Mouse (Mus musculus): ENCODE results near the gene Twf2.

Gene Twf2

DNA sequence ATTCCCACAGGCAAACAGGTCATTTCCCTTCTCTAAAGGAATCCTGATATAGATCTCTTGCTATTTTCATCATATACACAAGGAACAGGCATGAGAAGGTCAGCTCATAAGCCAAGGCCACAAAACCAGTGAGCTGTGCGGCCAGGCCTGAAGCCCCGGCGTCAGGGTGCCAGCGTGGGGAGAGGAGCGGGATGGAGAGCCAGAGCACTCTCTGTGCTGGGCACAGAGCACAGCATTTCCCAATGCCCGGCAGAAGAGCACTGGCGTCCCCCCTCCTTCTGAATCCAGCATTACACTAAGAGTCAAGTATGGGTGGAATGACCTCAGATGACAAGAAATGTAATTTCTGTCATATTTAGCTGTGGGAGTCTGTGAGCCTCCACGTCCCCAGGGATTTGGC, 34.5 kb downstream of the Twf2 start:
- no peak for DNase-seq (ENCODE audit: low spot score in 2 of 2)

DNA sequence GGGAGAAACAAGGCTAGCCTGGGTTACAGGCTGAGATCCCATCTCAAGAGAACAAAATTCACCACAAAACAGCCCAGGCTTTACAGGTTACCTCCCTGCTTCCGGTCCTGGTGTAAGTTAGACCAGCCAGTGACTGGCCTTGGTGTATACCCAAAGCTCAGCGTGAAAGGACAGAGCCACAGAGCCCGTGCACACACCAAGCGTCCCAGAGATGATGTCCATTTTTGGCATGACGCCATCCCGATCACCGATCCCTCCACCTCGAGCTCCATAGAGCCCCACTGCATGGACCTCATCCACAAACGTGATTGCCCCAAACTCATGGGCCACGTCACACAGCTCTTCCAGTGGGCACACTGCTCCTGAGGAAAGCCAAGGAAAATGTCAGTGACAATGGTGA, 35.0 kb downstream of the Twf2 start:
- DNase-seq (ENCODE audit: low spot score in 2 of 2): no peak

DNA sequence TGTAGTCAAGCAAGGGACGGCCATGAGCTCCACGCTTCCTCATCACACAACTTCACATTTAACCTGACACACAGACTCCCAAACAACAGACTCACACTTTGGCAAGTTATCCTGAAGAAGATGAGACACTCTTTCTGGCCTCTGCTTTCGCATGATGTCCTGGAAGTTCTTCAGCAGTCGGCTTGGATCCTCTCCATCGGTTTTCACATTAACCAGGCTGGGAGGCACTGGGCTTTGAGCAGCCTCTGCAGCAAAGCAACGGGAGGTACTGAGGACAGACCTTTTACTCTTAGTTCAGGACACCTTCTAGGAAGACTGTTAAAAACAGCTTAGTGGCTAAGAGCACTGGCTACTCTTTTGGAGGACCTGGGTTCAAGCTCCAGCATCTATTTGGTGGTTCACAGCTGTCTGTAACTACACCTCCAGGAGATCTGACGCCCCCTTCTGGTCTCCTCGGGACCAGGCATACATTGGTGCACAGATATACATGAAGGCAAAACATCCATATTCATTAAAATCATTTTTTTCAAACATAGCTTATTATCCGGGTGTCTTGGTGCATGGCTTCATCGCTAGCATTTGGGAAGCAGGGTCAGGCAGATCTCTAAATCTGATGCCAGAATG, 38.7 kb downstream of the Twf2 start:
- no peak for DNase-seq (ENCODE audit: low spot score in 2 of 2)

DNA sequence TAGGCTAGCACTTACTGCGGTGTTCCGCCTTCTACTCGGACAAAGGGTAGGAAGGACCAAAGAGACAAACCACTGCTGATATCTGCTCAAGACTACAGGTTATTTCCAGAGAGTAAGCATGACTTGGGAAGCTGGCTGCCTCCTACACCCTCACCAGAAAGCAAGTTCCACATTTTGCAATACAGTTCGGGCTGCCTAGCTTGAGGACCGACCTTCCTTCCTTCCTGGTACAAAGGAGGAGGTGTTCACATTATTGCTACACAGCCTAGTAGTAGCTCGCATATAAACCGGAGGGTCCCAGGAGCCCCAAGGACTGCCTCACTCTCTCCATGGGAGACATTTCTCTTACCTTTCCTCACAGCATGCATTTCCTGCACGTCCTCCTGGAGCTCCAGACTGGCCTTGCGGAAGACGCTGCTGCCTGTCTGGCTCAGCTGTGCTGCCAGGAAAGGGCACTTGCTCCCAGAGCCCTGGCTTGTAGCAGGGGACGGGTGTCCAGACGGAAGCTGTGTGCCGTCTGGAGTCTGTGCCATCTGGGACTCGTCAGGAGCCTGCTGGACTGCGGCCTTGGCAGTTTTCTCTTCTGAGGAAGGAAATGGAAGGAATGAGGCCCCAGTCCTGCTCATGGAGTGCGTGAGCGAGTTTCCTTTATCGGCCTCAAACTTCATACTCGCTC, 40.0 kb downstream of the Twf2 start:
- DNase-seq (ENCODE audit: low spot score in 2 of 2): no peak

DNA sequence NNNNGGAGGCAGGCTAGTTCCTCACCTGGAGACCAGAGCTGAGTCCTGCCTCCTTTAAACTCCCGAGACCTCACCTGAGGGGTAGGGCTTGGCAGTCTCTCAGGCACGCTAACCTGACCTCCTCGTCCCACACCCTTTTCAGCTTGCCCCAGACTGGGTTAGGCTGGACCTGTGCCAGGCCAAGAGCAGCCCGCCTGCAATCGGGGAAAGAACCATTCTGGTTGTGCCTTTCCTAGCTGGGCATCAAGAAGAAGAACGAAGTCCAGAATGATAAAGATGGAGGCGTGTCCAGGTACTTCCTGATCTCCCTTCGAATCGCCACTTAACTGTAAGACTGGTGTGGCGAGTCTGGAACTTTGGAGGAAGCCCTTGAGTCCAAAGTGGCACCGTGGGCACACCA, 46.6 kb downstream of the Twf2 start:
- no peak for DNase-seq (ENCODE audit: low spot score in 2 of 2)

DNA sequence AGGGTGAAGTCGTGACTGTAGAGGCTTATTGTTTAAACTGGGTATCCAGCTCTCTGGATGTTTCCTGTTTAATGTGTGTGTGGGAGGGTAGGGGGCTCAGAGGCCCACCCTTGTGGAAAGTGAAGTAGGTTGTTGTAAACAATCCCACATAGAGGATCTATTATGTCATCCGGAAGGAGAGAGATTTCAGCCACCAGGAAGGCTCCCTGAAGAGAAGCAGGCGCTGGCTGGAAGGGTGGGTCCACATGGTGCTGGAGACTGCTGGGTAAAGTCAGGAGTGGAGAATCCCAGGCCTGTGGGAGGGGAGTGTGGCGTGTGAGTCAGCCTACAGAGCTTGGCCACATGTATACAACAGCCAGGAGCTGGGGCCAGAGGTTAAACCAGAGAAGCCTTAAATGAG, 47.3 kb downstream of the Twf2 start:
- DNase-seq (ENCODE audit: low spot score in 2 of 2): no peak

DNA sequence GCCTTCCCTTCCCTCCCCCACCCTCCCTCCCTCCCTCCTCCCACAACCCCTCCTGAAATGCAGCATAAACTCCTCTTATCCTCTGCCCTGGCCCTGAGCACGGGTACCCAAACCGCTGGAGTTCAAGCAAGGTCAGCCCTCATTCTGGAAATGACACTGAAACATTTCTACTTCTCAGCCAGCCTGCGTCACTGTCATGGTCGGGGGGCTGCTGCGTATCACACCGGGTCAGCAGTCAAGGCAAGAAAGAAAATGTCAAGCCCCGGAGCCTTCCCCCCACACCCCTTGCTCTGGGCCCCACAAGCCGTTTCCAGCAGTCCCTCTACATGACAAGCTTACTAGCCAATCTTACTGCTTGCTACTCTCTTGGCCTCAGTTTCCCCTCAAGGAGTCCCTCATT, 48.2 kb downstream of the Twf2 start:
- DNase-seq (ENCODE audit: low spot score in 2 of 2): no peak

DNA sequence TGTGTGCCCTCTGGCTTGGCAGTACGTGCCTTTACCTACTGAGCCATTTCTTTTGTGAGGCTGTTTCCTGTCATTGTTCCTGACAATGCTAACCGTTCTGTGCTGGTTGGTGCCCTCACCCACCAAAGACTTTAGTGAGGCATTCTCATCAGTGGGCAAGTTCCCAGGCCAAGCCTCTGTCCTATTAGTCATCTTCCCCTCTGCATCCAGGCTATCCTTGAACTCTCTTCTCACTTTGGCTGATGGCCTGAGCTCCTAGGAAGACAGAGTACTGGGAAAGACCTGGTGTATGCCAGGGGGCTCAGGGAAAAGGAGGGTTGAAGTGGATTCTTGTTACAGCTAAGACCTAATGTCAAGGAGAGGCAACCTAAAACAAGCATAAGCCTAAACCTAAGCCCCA, 51.1 kb downstream of the Twf2 start:
- no peak for DNase-seq (ENCODE audit: low spot score in 2 of 2)

DNA sequence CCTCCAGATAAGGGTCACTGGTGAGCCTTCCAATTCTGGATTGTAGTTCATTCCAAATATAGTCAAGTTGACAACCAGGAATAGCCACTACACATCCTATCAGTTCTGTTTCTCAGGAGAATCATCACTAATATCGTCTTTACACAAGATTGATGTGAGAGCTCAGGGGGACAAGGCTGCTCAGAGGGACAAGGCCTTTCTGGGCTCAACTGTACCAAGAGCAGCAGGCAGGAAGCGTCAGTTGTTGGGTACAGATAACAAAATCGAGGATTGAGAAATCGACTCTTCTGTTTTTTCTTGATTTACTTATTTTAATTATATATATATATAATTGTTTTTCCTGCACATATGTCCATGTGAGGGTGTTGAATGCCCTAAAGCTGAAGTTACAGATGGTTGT, 55.5 kb downstream of the Twf2 start:
- no peak for DNase-seq (ENCODE audit: low spot score in 2 of 2)

DNA sequence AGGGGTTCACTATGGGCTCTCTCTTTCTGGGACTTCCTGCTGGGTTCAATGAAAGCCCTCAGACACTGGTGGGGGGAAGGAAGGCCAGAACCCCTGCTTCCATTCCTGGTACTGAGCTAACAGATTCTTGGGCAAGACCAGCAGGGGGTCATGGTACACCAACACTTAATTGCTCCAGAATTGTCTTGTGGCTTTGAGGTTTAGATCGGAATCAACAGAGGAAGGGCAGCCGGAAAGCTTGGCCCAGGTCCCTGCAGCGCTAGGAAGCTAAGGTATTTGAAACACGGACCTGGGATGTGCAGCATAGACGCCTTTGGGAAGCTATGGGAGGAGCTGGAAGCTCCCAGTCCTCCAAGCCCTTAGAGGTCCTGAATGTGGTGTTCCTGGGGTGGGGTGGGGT, 56.1 kb downstream of the Twf2 start:
- DNase-seq (ENCODE audit: low spot score in 2 of 2): no peak

DNA sequence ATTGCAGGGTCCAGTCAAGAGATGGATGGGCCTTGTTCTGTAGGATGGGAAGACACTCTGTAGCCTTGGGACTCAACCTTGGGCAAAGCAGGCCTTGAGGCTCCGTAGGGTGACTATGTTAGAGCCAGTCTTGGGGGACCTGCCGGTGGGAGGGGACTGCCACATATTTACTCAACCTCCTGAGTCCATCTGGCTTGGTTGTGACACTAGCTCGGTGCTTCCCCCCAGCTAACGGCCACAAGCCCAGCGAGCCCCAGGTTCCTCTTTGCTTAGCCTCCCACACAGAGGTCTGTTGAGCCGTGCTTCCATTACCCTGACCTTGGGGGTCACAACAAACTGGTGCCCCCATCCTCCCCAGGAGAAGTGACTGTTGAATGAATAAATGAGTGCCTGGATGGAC, 58.1 kb downstream of the Twf2 start:
- DNase-seq (ENCODE audit: low spot score in 2 of 2): no peak

DNA sequence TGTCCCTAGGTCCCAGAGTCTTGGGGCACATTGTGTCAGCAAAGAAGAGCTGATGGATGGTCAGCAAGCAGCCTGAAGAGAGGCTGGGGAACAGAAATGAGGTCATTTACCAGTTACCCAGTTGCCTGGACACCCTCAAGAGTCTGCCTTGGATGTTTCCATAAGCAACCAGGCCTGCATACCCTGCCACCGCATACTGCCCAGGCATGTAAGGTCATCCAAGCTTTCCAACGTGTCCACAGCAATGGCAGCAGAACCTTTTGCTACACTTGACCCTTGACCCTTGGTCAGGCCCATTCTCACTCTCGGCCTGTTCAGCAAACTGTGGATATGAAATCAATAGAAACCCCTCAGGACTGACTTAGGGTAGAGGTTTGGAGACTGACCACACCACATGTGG, 58.6 kb downstream of the Twf2 start:
- DNase-seq (ENCODE audit: low spot score in 2 of 2): no peak

DNA sequence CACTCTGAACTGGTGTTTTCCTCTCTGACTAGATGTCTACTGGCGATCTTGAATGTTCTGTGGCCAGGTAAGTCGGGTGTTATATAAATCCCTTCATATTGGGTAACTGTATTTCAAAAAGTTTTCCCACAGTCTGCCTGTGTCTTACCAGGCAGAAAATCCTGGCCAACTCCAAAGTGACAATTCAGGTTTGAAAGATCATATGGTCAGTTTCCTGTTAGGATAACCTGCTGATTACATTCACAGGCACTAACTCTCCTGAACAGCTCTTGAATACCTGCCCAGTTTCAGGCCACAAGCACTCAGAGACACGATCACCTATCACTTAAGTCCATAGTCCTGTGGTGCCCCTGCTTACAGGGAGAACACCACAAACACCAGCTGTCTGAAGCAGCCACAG, 59.2 kb downstream of the Twf2 start:
- no peak for DNase-seq (ENCODE audit: low spot score in 2 of 2)

DNA sequence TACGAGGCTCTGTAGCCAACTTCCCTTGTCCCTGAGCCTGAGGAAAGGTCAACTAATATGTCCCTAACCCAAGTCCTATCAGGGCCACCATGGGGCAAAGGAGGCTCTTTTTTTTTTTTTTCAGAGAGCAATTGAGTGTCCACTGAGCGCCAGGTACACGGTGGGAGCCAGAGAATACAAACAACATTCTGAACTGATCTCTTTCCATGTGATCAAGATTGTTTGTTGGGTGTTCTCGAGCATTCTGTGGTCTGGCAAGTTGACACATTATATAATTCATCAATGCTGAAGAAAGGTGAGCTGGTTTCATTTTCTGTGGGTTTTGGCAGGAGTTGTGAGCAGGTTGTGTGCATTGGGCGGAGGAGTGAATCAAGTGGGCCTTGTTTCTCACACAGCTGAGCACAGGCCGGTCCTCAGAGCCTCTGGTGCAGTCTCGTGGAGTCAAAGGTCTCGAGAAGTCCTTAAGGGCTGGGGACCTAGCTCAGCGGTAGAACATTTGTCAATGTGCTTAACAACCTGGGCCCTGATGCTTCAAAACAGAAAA, 60.5 kb downstream of the Twf2 start:
- DNase-seq (ENCODE audit: low spot score in 2 of 2): no peak

Measured in frontal cortex, postnatal 10 days (tissue).